Mouse (Mus musculus): Measurements from ENCODE around the gene Large2. TPM values are rescaled to one million over a fixed set of nuclear protein-coding genes. Genes with fewer than 3 reads are reported as not detected.
A peak's percentile ranks its signal among the peaks of the same experiment; 100 is the strongest.

Gene Large2
- polyA plus RNA-seq, 1 experiment from 2014 or later = 10.7 TPM

DNA sequence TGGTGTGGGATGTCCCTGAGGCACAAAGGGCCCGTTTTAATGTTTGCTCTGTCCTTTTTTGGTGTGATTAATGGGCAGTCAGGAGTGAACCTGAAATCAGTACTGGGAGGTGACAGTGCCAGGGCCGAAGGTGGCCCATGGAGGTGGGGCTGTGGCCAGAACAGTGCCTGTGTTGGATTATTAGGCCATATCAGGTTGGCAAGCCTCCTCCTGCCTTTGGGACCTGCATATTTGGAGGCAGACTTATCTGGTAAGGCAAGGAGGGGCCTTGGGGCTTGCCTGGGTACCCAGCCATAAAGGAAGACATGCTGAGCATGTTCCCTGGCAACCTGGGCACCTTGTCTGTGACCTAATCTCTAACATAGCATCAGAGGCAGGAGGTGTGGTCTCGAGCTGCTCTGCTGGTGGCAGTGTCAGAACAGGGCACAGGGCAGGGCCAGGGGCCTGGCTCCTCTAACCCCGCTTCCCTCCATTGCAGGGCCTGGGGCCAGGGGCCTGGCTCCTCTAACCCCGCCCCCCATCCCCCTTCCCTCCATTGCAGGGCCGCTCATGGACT lies 5.9 kb upstream of the Large2 start:
- Histone ChIP-seq H3K27me3 (no peaks in the 10 kb centered on the region), H3K36me3 (peaks cover 85% of the 10 kb centered on the region), H3K9me3 (no peaks in the 10 kb centered on the region), H3K4me3 (replicated peaks) (no peak overlapping the region), H3K4me2 (no peak overlapping the region), H3K4me1 (replicated peaks) (peaks cover 10% of the 10 kb centered on the region), H3K9ac (replicated peaks) (0 out of 2 replicates have a peak overlapping the region, but pooled peaks have one; percentile 1), H3K27ac (no peak overlapping the region)
- ATAC-seq (ENCODE audit: insufficient number of reproducible peaks, insufficient read depth, low FRiP score, low TSS enrichment, low read depth) = no peak
- 81% methylated on average over 6 of the region's 6 CpGs for WGBS

GRCm38 (mm10) chr2:92379783-92380494 lies 5.3 kb upstream of the Large2 start:
- WGBS = 74% methylated on average over 17 of the region's 17 CpGs
- Histone ChIP-seq H3K36me3 (peaks cover 78% of the 10 kb centered on the region), H3K9me3 (no peaks in the 10 kb centered on the region), H3K4me1 (replicated peaks) (peaks cover 11% of the 10 kb centered on the region), H3K9ac (replicated peaks) (no peak overlapping the region), H3K27ac (no peak overlapping the region), H3K4me2 (no peak overlapping the region), H3K27me3 (no peaks in the 10 kb centered on the region), H3K4me3 (replicated peaks) (no peak overlapping the region)
- ATAC-seq (ENCODE audit: insufficient number of reproducible peaks, insufficient read depth, low FRiP score, low TSS enrichment, low read depth) = no peak

GRCm38 (mm10) chr2:92377320-92377719 lies 2.7 kb upstream of the Large2 start:
- no peak for ATAC-seq (ENCODE audit: insufficient number of reproducible peaks, insufficient read depth, low FRiP score, low TSS enrichment, low read depth)
- Histone ChIP-seq H3K36me3 (peaks cover 52% of the 10 kb centered on the region), H3K4me3 (replicated peaks) (no peak overlapping the region), H3K9me3 (no peaks in the 10 kb centered on the region), H3K27ac (no peak overlapping the region), H3K4me2 (no peak overlapping the region), H3K9ac (replicated peaks) (no peak overlapping the region), H3K4me1 (replicated peaks) (peaks cover 22% of the 10 kb centered on the region), H3K27me3 (peaks cover 6% of the 10 kb centered on the region; the same call in 1 of the 2 replicates)
- WGBS = 91% methylated on average over 7 of the region's 7 CpGs

GRCm38 (mm10) chr2:92376300-92376699 lies 1.6 kb upstream of the Large2 start:
- H3K9ac ChIP-seq (replicated peaks) = peak overlapping the region; percentile 57; the same call in 1 of the 2 replicates
- H3K9me3 ChIP-seq = no peaks in the 10 kb centered on the region
- peaks cover 32% of the 10 kb centered on the region for H3K4me1 ChIP-seq (replicated peaks)
- peaks cover 42% of the 10 kb centered on the region for H3K36me3 ChIP-seq
- H3K4me3 ChIP-seq (replicated peaks) = peak overlapping the region; percentile 76
- 83% methylated on average over 6 of the region's 6 CpGs for WGBS
- no peak for ATAC-seq (ENCODE audit: insufficient number of reproducible peaks, insufficient read depth, low FRiP score, low TSS enrichment, low read depth)
- peak overlapping the region; percentile 94 for H3K4me2 ChIP-seq
- H3K27ac ChIP-seq = no peak overlapping the region
- H3K27me3 ChIP-seq = peaks cover 16% of the 10 kb centered on the region

- WGBS = 13% methylated on average over 10 of the region's 10 CpGs
- Histone ChIP-seq H3K27ac (peak overlapping the region; percentile 87), H3K4me2 (peak overlapping the region; percentile 94), H3K4me3 (replicated peaks) (peak overlapping the region; percentile 76), H3K27me3 (peaks cover 21% of the 10 kb centered on the region), H3K9me3 (no peaks in the 10 kb centered on the region), H3K9ac (replicated peaks) (peak overlapping the region; percentile 57), H3K36me3 (peaks cover 37% of the 10 kb centered on the region), H3K4me1 (replicated peaks) (peaks cover 37% of the 10 kb centered on the region)
- no peak for ATAC-seq (ENCODE audit: insufficient number of reproducible peaks, insufficient read depth, low FRiP score, low TSS enrichment, low read depth)
These were observed 1.1 kb upstream of the Large2 start for GRCm38 (mm10) chr2:92375788-92376187.

DNA sequence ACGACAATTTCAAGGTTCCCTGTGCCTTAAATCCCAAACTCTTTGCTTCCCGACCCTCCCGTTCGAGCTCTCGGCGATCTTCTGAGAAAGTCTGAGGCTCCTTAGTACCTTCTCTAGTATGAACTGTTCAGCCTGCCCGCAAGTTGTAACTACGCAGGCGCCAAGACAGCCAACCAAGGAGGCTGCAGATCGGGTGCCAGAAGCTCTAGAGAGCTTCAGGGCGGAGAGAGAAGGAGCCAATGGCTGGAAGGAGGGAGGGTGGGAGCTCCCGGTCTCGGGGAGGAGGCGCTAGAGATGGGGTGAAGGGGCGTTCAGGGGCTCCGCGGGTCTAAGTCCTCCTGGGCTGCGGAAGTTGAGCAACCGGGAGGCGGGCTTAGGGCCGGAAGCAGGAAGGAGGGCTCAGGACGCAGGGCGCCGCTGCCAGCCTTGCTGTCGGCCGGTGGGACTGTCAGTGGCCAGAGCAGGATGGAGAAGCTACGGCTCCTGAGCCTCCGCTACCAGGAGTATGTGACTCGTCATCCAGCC lies 492 bp upstream of the Large2 start:
- Histone ChIP-seq H3K9ac (replicated peaks) (peak overlapping the region; percentile 57), H3K27ac (peak overlapping the region; percentile 87), H3K4me3 (replicated peaks) (peak overlapping the region; percentile 76), H3K27me3 (peaks cover 28% of the 10 kb centered on the region), H3K36me3 (peaks cover 30% of the 10 kb centered on the region), H3K9me3 (no peaks in the 10 kb centered on the region), H3K4me2 (peak overlapping the region; percentile 94), H3K4me1 (replicated peaks) (peaks cover 43% of the 10 kb centered on the region)
- under 1% methylated on average over 29 of the region's 29 CpGs for WGBS
- peak; percentile 92 for ATAC-seq (ENCODE audit: insufficient number of reproducible peaks, insufficient read depth, low FRiP score, low TSS enrichment, low read depth)

DNA sequence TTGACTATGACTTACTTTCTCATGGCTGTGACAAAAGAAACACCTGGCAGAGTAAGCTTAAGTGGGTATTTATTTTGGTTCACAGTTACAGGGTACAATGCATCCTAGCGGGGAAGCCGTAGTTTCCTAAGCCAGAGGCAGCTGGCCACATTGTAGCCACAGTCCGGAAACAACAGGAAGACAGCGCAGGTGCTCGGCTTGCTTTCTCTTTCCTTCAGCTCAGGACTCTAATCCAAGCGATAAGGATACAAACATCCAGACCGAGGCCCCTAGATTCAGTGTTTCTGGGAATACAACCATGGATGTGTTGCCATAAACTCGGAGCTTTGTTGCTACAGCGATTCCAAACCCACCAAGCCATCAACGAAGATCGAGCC lies 1.2 kb downstream of the Large2 start:
- Histone ChIP-seq H3K27me3 (peaks cover 44% of the 10 kb centered on the region), H3K9ac (replicated peaks) (0 out of 2 replicates have a peak overlapping the region, but pooled peaks have one; percentile 4), H3K9me3 (no peaks in the 10 kb centered on the region), H3K4me2 (no peak overlapping the region), H3K4me1 (replicated peaks) (peaks cover 54% of the 10 kb centered on the region), H3K27ac (0 out of 2 replicates have a peak overlapping the region, but pooled peaks have one; percentile 41), H3K36me3 (peaks cover 15% of the 10 kb centered on the region; the same call in 1 of the 2 replicates), H3K4me3 (replicated peaks) (no peak overlapping the region)
- no peak for ATAC-seq (ENCODE audit: insufficient number of reproducible peaks, insufficient read depth, low FRiP score, low TSS enrichment, low read depth)
- WGBS = 81% methylated on average over 11 of the region's 11 CpGs

GRCm38 (mm10) chr2:92372767-92373436 lies 1.8 kb downstream of the Large2 start:
- Histone ChIP-seq H3K4me3 (replicated peaks) (no peak overlapping the region), H3K4me2 (no peak overlapping the region), H3K4me1 (replicated peaks) (peaks cover 54% of the 10 kb centered on the region), H3K36me3 (peaks cover 9% of the 10 kb centered on the region; the same call in 1 of the 2 replicates), H3K27me3 (peaks cover 44% of the 10 kb centered on the region), H3K9ac (replicated peaks) (no peak overlapping the region), H3K9me3 (no peaks in the 10 kb centered on the region), H3K27ac (peak overlapping the region; percentile 37; the same call in 1 of the 2 replicates)
- no peak for ATAC-seq (ENCODE audit: insufficient number of reproducible peaks, insufficient read depth, low FRiP score, low TSS enrichment, low read depth)
- 43% methylated on average over 9 of the region's 9 CpGs for WGBS

DNA sequence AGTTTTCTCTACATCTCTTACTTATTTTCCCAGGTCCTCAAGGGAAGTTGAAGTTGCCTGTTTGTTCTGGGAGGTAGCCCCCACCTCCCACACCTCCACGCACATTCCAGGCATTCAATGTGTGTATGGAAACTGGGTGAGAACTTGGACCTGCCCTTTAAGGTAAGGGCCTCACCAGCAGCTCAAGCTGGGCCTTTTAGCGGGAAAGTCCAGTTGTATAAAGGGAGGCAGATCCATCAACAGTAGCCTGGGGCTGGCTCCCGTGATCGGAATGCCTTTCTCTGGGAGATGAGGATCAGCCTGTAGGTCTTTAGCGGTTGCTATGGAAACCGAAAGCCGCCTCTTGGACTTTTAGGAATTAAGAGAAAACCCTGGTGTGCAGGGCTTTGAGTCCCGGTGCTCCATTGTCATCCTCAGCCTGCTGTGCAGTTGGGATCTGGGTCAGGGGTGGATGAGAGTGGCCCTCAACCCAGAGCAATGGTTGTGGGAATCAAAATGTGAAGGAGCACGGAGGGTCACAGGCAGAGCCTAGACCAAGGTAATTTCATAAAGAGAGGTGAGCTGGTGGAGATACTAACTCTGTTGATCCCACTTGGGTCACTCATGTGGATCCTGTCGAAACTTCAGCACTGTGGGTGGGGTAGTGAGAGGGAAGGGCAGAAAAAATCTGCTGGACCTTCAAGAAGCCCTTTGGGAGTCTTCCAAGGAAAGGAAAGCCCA lies 2.5 kb downstream of the Large2 start:
- H3K27me3 ChIP-seq = peaks cover 44% of the 10 kb centered on the region
- ATAC-seq (ENCODE audit: insufficient number of reproducible peaks, insufficient read depth, low FRiP score, low TSS enrichment, low read depth) = no peak
- H3K27ac ChIP-seq = peak overlapping the region; percentile 37; the same call in 1 of the 2 replicates
- no peak overlapping the region for H3K9ac ChIP-seq (replicated peaks)
- no peaks in the 10 kb centered on the region for H3K9me3 ChIP-seq
- H3K4me3 ChIP-seq (replicated peaks) = no peak overlapping the region
- H3K4me2 ChIP-seq = peak overlapping the region; percentile 93
- H3K4me1 ChIP-seq (replicated peaks) = peaks cover 62% of the 10 kb centered on the region
- peaks cover 2% of the 10 kb centered on the region; the same call in 1 of the 2 replicates for H3K36me3 ChIP-seq
- WGBS = 29% methylated on average over 10 of the region's 10 CpGs

GRCm38 (mm10) chr2:92370821-92371805 lies 3.6 kb downstream of the Large2 start:
- peak overlapping the region; percentile 56 for H3K4me3 ChIP-seq (replicated peaks)
- peak overlapping the region; percentile 66 for H3K9ac ChIP-seq (replicated peaks)
- H3K4me1 ChIP-seq (replicated peaks) = peaks cover 59% of the 10 kb centered on the region
- H3K4me2 ChIP-seq = peak overlapping the region; percentile 93
- ATAC-seq (ENCODE audit: insufficient number of reproducible peaks, insufficient read depth, low FRiP score, low TSS enrichment, low read depth) = peak; percentile 33
- peaks cover 1% of the 10 kb centered on the region for H3K36me3 ChIP-seq
- H3K27ac ChIP-seq = peak overlapping the region; percentile 37; the same call in 1 of the 2 replicates
- H3K9me3 ChIP-seq = no peaks in the 10 kb centered on the region
- H3K27me3 ChIP-seq = peaks cover 44% of the 10 kb centered on the region
- 3% methylated on average over 45 of the region's 45 CpGs for WGBS

Measured in limb, embryonic 12.5 days (tissue).